Mouse (Mus musculus) lung, embryonic 15.5 days (tissue): ENCODE data around the gene Fli1. TPM values are rescaled to one million over a fixed set of nuclear protein-coding genes. Genes with fewer than 3 reads are reported as not detected.
A peak's percentile ranks its signal among the peaks of the same experiment; 100 is the strongest.

Source experiments
- ATAC-seq: fragments of 200-750 bp; cut with Nextera tagmentation; 2 replicates; pipeline ENCODE4 v1.8.0; 2017; ENCODE audit warnings: moderate number of reproducible peaks, borderline replicate concordance; ENCODE audit not compliant: low FRiP score, low TSS enrichment; ENCODE audit errors: extremely low read depth
- H3K27ac ChIP-seq: fragments of 300-500 bp; sonication (generic); 2 replicates; pipeline ENCODE4 v1.5.1; 2015; ENCODE audit warnings: moderate library complexity, mild to moderate bottlenecking, inconsistent platforms
- H3K27me3 ChIP-seq: fragments of 300-500 bp; sonication (generic); 2 replicates; pipeline ENCODE4 v1.6.1; 2015; ENCODE audit warnings: inconsistent platforms
- H3K36me3 ChIP-seq: fragments of 300-500 bp; sonication (generic); 2 replicates; pipeline ENCODE4 v1.6.1; 2015; ENCODE audit warnings: inconsistent platforms
- H3K4me1 ChIP-seq: fragments of 300-500 bp; sonication (generic); 2 replicates; pipeline ENCODE4 v1.6.1; 2015; ENCODE audit warnings: inconsistent platforms
- H3K4me2 ChIP-seq: fragments of 300-500 bp; sonication (generic); 2 replicates; pipeline ENCODE4 v1.6.1; 2015; ENCODE audit warnings: inconsistent platforms, mild to moderate bottlenecking, moderate library complexity
- H3K4me3 ChIP-seq: fragments of 300-500 bp; sonication (generic); 2 replicates; pipeline ENCODE4 v1.5.1; 2015; ENCODE audit warnings: mild to moderate bottlenecking, inconsistent platforms
- H3K9ac ChIP-seq: fragments of 300-500 bp; sonication (generic); 2 replicates; pipeline ENCODE4 v1.6.1; 2015; ENCODE audit warnings: inconsistent platforms
- H3K9me3 ChIP-seq: fragments of 300-500 bp; sonication (generic); 2 replicates; pipeline ENCODE4 v1.6.1; 2016; ENCODE audit warnings: inconsistent platforms
- WGBS: fragments of 180-500 bp; shearing (Covaris S2); methylation state at CpG from one replicate; pipeline ENCODE4 v1.1.7; 2015; 5-methylcytosine and 5-hydroxymethylcytosine counted together
- polyA plus RNA-seq: library from polyadenylated mRNA; unstranded; fragments of >200 nt; fragmentation: Nextera tagmentation; extraction: Ambion mirVana; gene quantifications from 2 replicates; pipeline ENCODE4 v1.2.1, GENCODE M21; 2015

Gene Fli1
- polyA plus RNA-seq, 1 experiment from 2014 or later = 35.2 TPM

DNA sequence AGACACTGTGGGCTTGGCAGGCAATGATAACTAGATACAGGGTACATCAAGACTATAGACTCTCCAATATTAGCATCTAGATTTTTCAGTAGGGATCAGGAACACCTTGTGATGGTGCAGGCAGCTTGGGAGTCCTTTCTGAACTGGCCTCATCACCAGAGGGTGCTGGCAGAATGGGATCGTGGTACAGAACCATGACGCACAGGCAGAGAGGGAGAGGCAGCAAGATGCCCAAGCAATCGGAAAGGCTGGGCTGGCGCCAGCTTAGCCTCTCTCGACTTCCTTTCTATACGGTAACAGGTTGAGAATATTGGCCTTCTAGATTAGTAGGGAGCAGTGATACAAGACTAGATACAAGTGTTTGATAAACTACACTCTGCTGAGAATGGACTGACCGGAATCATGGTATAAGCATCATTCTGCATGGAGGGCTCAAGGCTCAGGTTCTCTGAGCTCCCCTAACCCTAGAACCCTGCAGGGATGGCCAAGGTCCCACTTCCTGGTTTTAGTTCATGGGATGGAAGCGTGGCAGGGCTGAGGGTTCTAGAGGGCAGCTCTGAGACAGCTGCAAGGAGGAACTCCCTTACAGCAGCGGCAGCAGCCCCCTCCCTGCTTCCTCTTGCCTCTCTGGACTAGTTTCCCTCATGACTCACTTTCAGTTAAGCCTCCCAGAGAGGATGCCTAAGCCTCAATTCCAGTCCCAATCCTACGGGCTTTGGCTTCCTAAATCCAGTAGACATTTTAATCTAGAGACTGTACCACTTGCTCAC is 67.9 kb downstream of the Fli1 start:
- no peak for ATAC-seq

DNA sequence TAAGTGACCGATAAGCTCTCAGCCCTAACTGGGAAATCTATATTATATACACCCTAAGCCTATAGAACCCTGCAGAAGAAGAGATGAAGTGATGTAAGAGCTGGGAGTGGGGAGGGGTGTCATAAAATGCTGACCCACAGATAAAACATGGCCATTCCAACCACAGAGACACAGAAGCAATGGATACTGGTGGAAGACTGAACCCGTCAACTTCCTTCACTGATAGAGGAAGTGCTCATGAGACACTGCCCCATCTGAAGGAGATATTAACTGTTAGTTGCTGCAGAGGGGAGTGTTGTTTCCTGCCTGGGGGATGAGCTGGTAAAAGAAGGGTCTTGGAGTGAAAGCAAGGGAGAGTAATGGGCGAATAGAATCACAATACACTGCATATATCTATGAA is 70.3 kb downstream of the Fli1 start:
- 58% methylated on average over 3 of the region's 3 CpGs for WGBS
- H3K9ac ChIP-seq = no peak overlapping the region

More for the DNA sequence above, 67.9 kb downstream of the Fli1 start:
- no peak overlapping the region for H3K4me2 ChIP-seq
- no peaks in the 10 kb centered on the region for H3K27me3 ChIP-seq
- H3K9ac ChIP-seq = no peak overlapping the region
- no peak overlapping the region for H3K4me3 ChIP-seq
- no peaks in the 10 kb centered on the region for H3K36me3 ChIP-seq
- H3K27ac ChIP-seq = no peak overlapping the region
- peaks cover 16% of the 10 kb centered on the region for H3K4me1 ChIP-seq
- H3K9me3 ChIP-seq = no peaks in the 10 kb centered on the region
- 79% methylated on average over 10 of the region's 10 CpGs for WGBS

DNA sequence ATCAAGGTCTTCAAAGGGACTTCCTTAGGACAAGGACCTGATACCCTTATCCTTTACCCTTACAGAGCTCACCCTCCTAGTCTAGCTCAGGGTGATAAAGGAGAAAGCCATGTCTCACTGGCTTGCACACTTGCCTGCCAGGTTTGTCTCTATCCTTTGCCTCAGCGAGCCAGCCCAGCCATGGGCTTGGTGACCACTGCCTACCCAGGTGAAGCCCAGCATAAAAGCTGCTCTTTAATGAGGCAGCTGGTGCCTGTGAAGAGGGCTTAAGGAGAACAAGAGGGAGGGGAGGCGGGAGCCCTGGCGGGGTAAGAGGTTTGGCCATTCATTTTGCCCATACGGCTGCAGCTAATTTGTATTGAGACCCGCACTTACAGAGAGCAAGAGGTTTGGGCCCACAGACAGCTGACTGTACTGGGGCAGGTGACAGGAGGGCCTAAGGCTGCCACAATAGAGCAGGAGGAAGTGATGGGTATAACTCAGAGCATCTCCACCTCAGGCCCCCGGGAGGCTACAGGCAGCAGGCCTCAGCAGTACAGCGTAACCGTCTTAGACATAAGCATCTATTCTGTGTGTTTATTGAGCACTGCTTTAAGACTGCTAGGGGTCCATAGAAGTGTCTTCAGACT is 73.4 kb downstream of the Fli1 start:
- ATAC-seq = no peak
- Histone ChIP-seq H3K4me3 (no peak overlapping the region), H3K4me1 (peaks cover 25% of the 10 kb centered on the region), H3K36me3 (no peaks in the 10 kb centered on the region), H3K4me2 (no peak overlapping the region), H3K27me3 (no peaks in the 10 kb centered on the region), H3K27ac (no peak overlapping the region), H3K9me3 (no peaks in the 10 kb centered on the region), H3K9ac (no peak overlapping the region)
- WGBS = 70% methylated on average over 8 of the region's 8 CpGs

More for the DNA sequence above, 70.3 kb downstream of the Fli1 start:
- no peaks in the 10 kb centered on the region for H3K27me3 ChIP-seq
- no peaks in the 10 kb centered on the region for H3K36me3 ChIP-seq
- no peak overlapping the region for H3K4me2 ChIP-seq
- H3K27ac ChIP-seq = no peak overlapping the region
- no peak for ATAC-seq
- H3K4me3 ChIP-seq = no peak overlapping the region
- no peaks in the 10 kb centered on the region for H3K9me3 ChIP-seq
- H3K4me1 ChIP-seq = peaks cover 14% of the 10 kb centered on the region

DNA sequence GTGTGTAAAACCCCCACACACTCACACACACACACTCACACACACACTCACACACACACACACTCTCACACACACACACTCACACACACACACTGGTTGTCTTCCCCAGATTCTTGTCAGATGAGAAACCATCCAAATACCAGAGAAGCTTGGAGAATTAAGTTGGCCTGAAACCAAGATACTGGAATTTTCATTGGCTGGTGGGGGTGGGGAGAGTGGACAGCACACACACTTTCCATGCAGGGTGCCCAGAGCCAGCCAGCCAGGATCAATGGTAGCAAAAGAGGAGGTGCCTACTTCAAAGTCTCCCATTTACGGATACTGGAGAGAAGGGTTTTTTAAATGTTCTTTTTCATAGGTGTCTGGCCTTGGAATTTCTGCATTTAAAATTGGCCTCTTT is 74.3 kb downstream of the Fli1 start:
- no peak; the same call in 1 of the 2 replicates for ATAC-seq
- no peak overlapping the region for H3K9ac ChIP-seq
- no peak overlapping the region for H3K27ac ChIP-seq
- no peaks in the 10 kb centered on the region for H3K9me3 ChIP-seq
- no peaks in the 10 kb centered on the region for H3K36me3 ChIP-seq
- H3K27me3 ChIP-seq = no peaks in the 10 kb centered on the region
- H3K4me2 ChIP-seq = no peak overlapping the region
- no peak overlapping the region for H3K4me3 ChIP-seq
- WGBS = 29% methylated on average over 1 of the region's 1 CpGs
- H3K4me1 ChIP-seq = peaks cover 25% of the 10 kb centered on the region

DNA sequence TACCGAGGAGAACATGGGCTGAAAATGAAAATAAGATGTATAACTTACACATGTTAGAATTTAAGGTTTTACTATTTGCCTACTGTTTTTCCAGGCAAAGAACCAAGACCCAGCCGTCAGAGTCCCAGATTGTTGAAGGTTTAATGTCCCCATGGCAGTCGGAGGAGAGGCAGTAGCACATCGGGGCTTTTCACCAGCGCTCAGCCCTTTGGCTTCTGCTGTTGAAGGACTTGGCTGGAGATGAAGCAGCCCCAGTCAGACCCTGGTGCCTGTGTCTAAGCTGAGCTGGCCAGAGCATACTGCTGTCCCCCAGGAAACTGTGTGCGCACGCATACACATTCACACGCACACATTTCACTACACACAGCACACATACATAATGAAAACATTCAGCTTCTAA is 75.2 kb downstream of the Fli1 start:
- ATAC-seq = 0 out of 2 replicates have a peak, but pooled peaks have one; percentile 53
- Histone ChIP-seq H3K4me2 (no peak overlapping the region), H3K9ac (no peak overlapping the region), H3K36me3 (no peaks in the 10 kb centered on the region), H3K27me3 (no peaks in the 10 kb centered on the region), H3K4me1 (peaks cover 25% of the 10 kb centered on the region), H3K4me3 (no peak overlapping the region), H3K27ac (no peak overlapping the region), H3K9me3 (no peaks in the 10 kb centered on the region)
- WGBS = 64% methylated on average over 8 of the region's 8 CpGs

DNA sequence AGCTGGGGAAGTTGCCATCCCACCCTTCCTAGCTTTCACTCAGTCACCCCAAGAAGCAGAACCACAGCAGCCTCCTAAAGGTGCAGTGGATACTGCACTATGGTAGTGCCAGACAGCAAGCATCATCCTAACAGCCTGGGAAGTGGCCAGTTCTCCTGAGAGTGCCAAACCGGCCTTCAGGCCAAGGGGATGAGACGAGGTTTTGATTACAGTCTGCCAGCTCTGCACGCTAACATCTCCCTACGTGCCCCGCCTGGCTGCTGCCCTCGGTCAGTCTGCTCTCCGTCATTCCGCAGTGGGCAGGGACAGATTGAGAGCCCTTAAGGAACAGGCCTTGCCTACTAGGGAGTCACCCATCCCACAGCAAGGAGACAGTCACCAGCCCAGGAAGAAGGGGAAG is 75.8 kb downstream of the Fli1 start:
- Histone ChIP-seq H3K27ac (no peak overlapping the region), H3K27me3 (no peaks in the 10 kb centered on the region), H3K36me3 (no peaks in the 10 kb centered on the region), H3K9ac (no peak overlapping the region), H3K9me3 (no peaks in the 10 kb centered on the region), H3K4me1 (peaks cover 25% of the 10 kb centered on the region), H3K4me3 (no peak overlapping the region), H3K4me2 (no peak overlapping the region)
- 48% methylated on average over 8 of the region's 8 CpGs for WGBS
- no peak for ATAC-seq

DNA sequence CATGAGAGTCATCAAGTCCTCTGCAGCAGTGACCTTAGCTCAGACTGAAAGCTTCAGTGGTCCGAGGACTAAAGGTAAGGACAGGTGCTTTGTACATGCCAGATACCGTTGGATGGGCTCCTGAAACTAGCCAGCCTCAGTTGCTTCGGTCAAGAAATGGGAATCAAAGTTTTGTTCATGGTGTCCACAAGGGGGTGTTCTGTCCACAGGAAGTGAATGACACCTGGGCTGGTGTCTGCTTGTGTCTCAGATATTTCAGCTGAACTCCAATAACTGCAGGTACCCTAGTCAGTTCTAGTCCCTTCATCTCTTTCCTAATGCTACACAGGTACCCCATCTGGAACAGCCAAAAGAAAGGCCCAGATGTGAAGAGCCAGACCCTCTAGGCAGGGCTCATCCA is 86.0 kb downstream of the Fli1 start:
- Histone ChIP-seq H3K4me2 (no peak overlapping the region), H3K36me3 (peaks cover 7% of the 10 kb centered on the region; the same call in 1 of the 2 replicates), H3K9me3 (no peaks in the 10 kb centered on the region), H3K4me1 (no peaks in the 10 kb centered on the region; the same call in 1 of the 2 replicates), H3K9ac (no peak overlapping the region), H3K27me3 (no peaks in the 10 kb centered on the region), H3K4me3 (no peak overlapping the region), H3K27ac (no peak overlapping the region)
- 79% methylated on average over 3 of the region's 3 CpGs for WGBS
- ATAC-seq = no peak

DNA sequence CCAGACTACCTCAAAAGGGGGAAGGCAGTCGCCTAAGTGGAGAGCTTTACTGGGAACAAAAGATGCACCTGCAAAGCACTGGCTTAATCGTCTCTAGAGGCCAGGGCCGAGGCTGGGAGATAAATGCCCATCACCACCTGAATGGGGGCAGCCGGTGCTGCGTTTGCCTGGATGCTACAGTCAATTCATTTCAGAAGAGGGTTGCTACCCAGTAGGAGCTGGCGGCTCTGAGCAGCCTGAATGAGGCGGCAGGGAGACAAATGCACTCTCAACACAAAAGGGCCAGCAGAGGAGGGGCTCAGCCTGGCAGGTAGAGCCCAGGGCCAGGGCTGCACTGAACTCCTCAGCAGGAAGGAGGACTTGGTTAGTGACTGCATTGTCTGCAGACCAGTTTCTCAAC is 92.5 kb downstream of the Fli1 start:
- H3K9ac ChIP-seq = no peak overlapping the region
- H3K27ac ChIP-seq = no peak overlapping the region
- H3K4me2 ChIP-seq = no peak overlapping the region
- no peaks in the 10 kb centered on the region for H3K9me3 ChIP-seq
- H3K4me3 ChIP-seq = no peak overlapping the region
- no peaks in the 10 kb centered on the region for H3K36me3 ChIP-seq
- ATAC-seq = no peak
- H3K4me1 ChIP-seq = peaks cover 2% of the 10 kb centered on the region; the same call in 1 of the 2 replicates
- H3K27me3 ChIP-seq = no peaks in the 10 kb centered on the region
- 34% methylated on average over 7 of the region's 7 CpGs for WGBS

DNA sequence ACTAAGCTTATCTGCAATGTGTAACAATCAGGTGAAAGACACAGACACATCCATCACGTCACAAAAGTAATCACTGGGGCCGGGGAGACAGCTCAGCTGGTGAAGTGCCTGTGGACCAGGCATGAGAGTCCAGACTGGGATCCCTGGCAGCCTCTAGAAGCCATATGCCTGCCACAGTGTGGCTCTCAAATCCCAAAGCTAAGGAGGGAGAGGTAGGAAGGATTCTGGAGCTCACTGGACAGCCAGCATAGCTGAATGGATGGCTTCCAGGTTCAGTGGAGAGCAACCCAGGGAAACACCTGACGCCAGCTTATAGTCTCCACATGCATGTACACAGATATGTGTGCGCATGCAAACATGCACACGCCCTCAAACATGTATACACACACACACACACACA is 93.9 kb downstream of the Fli1 start:
- no peak for ATAC-seq

DNA sequence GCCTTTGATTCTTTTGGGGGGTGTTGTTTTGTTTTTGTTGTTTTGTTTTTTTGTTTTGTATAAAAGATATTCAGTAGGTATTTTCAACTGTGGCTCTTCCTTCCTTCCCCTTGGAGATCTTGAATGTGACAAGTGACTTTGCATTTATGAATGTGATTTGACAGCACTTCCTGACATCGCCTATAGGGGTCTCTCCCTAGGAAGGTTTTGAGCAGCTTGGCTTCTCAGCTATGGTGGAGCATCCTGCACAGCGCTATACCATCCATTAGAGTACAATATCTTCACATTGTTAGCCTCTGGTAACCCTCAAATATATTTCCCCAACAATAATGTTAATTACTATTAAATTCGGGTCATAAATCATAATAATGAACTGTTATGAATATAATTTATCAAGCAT is 96.9 kb downstream of the Fli1 start:
- Histone ChIP-seq H3K27ac (no peak overlapping the region), H3K4me1 (peaks cover 19% of the 10 kb centered on the region), H3K4me3 (no peak overlapping the region), H3K9ac (no peak overlapping the region), H3K9me3 (no peaks in the 10 kb centered on the region), H3K36me3 (peaks cover 5% of the 10 kb centered on the region; the same call in 1 of the 2 replicates), H3K4me2 (no peak overlapping the region), H3K27me3 (no peaks in the 10 kb centered on the region)
- WGBS = 61% methylated on average over 3 of the region's 3 CpGs
- no peak for ATAC-seq

More for the DNA sequence above, 93.9 kb downstream of the Fli1 start:
- H3K27ac ChIP-seq = no peak overlapping the region
- H3K9ac ChIP-seq = no peak overlapping the region
- no peak overlapping the region for H3K4me2 ChIP-seq
- H3K4me3 ChIP-seq = no peak overlapping the region
- H3K36me3 ChIP-seq = no peaks in the 10 kb centered on the region
- H3K9me3 ChIP-seq = no peaks in the 10 kb centered on the region
- peaks cover 12% of the 10 kb centered on the region for H3K4me1 ChIP-seq
- H3K27me3 ChIP-seq = no peaks in the 10 kb centered on the region
- WGBS = 70% methylated on average over 5 of the region's 5 CpGs

DNA sequence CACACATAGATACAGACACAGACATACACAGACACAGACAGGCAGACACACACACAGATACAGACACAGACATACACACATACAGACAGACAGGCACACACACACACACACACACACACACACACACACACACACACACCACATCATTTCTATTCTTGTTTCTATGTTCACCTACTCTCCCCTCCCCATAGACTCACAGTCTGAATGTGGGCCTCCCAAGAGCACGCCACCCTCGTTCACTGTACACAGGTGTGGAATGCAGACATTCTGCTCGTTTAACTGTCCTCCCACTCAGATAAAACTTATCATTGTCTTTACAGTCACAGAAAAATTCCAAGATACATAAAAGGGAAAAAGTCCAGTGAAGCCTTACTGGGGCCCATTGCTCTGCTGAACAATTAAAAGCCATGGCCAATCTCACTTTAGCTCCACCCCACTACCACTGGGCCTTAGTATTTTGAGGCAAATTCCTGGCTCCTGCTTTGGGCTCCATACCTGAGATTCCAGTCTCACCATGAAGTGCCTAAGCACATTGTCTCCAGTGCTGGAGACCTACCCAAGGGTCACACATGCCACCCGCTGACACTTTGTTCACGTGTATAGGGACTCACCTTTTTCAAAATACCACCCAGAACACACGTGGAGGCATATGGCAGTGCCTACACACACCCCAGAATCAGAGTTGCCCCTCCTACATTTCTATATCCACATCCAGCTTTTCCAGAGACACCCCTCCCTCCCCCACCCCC is 98.0 kb downstream of the Fli1 start:
- H3K27ac ChIP-seq = no peak overlapping the region; the same call in 1 of the 2 replicates
- peaks cover 19% of the 10 kb centered on the region for H3K4me1 ChIP-seq
- H3K4me3 ChIP-seq = no peak overlapping the region
- H3K9me3 ChIP-seq = no peaks in the 10 kb centered on the region
- H3K36me3 ChIP-seq = peaks cover 5% of the 10 kb centered on the region; the same call in 1 of the 2 replicates
- H3K9ac ChIP-seq = no peak overlapping the region
- ATAC-seq = peak; percentile 55
- no peaks in the 10 kb centered on the region for H3K27me3 ChIP-seq
- WGBS = 54% methylated on average over 6 of the region's 6 CpGs
- H3K4me2 ChIP-seq = no peak overlapping the region

DNA sequence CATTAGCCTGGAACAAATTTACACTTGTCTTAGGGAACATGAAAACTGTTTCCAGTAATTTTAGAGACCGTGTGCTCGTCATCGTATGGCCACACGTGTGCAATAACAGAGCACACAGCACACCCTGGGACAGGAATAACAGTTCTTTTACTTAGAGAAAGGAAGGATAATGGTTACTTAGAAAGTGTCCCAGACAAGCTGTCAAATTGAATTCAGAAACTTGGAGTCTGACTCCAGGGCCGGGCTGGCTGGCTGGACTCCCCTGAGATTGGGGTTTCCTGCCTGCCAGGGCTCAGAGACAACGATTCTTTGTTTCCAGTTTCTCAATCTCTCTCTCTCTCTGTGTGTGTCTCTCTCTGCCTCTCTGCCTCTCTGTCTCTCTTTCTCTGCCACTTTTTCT is 98.8 kb downstream of the Fli1 start:
- H3K36me3 ChIP-seq = peaks cover 5% of the 10 kb centered on the region; the same call in 1 of the 2 replicates
- no peak overlapping the region for H3K9ac ChIP-seq
- H3K9me3 ChIP-seq = no peaks in the 10 kb centered on the region
- no peak for ATAC-seq
- H3K4me3 ChIP-seq = no peak overlapping the region
- peaks cover 19% of the 10 kb centered on the region for H3K4me1 ChIP-seq
- no peaks in the 10 kb centered on the region for H3K27me3 ChIP-seq
- 36% methylated on average over 6 of the region's 6 CpGs for WGBS
- no peak overlapping the region; the same call in 1 of the 2 replicates for H3K27ac ChIP-seq
- H3K4me2 ChIP-seq = no peak overlapping the region
